Mouse (Mus musculus): ENCODE measurements around the gene Pstpip1.

GRCm38 (mm10) chr9:56089778-56090520 lies at the start of gene Pstpip1:
- no peak for TF ChIP-seq CTCF (IDR thresholded peaks at IDR 0.05; ENCODE audit: control insufficient read depth, insufficient read depth, insufficient read length)
- TF ChIP-seq USF1 (IDR thresholded peaks at IDR 0.05; ENCODE audit: low read depth) = no peak
- TF ChIP-seq MAX (IDR thresholded peaks at IDR 0.05) = no peak
- TF ChIP-seq CEBPB (IDR thresholded peaks at IDR 0.05; ENCODE audit: low read depth) = no peak
- no peak for TF ChIP-seq MYOD1 (IDR thresholded peaks at IDR 0.05; ENCODE audit: control insufficient read depth, insufficient read length, low read depth)
- no peak for TF ChIP-seq FOSL1 (IDR thresholded peaks at IDR 0.05; ENCODE audit: insufficient read depth, low read length, poor library complexity, severe bottlenecking)

Measured in C2C12 (cell line).